Mouse (Mus musculus): ENCODE measurements at regions not wholly inside any gene's neighbourhood (a gene's known extent, or its start where the extent isn't known, plus 50 kb on each side); places are given as distances from the start of the nearest gene placed in this dataset.

DNA sequence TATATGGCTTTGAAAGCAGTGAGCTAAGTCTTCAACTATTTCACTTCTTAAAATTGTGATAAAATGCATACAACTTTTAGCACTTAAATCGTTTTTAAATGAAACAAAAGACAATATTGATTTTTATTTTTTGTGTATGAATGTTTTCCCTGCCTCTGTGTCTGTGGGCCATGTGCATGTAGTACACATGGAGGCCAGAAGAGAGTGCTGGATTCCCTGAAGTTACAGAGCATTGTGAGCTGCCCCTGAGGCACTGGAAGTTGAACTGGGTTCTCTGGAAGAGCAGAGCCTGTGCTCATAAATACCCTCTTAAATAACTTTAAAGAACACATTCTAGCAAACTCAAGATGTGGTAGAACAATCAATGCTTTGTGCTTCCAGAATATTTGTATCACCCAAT is 61.8 kb upstream of the Gm6812 start:
- Histone ChIP-seq H3K36me3 (no peaks in the 10 kb centered on the region), H3K9me3 (no peaks in the 10 kb centered on the region), H3K27me3 (no peaks in the 10 kb centered on the region), H3K4me3 (no peak overlapping the region), H3K27ac (replicated peaks) (no peak overlapping the region), H3K4me1 (no peaks in the 10 kb centered on the region), H3K4me2 (replicated peaks) (no peak overlapping the region), H3K9ac (replicated peaks) (no peak overlapping the region)
- WGBS = 39% methylated on average over 1 of the region's 1 CpGs
- ATAC-seq (ENCODE audit: low FRiP score, low read depth) = no peak

GRCm38 (mm10) chrX:68953298-68953697 is 60.4 kb upstream of the Gm6812 start:
- Histone ChIP-seq H3K9me3 (no peaks in the 10 kb centered on the region), H3K9ac (replicated peaks) (no peak overlapping the region), H3K4me2 (replicated peaks) (no peak overlapping the region), H3K4me1 (no peaks in the 10 kb centered on the region), H3K4me3 (no peak overlapping the region), H3K27me3 (no peaks in the 10 kb centered on the region), H3K27ac (replicated peaks) (no peak overlapping the region), H3K36me3 (no peaks in the 10 kb centered on the region)
- WGBS = 65% methylated on average over 2 of the region's 2 CpGs
- no peak for ATAC-seq (ENCODE audit: low FRiP score, low read depth)

DNA sequence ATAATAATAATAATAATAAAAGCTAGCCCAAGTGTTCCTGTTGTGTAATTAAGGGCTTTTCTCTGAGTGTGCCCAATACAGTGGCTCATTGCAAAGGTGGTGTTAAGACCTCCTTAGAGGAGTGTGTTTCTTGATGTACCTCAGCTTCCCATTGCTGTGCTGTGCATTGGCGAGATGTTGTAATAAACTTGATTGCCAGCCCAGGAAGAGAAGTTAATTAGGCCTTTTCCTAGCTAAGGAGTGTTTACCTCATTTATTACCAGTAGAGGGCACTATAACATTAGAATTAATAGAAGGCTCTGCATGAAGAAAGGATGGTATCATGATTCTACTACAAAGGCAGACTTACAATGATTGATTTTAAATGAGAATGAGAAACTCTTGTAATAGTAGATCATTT is 57.9 kb upstream of the Gm6812 start:
- H3K9ac ChIP-seq (replicated peaks) = no peak overlapping the region
- WGBS = 20% methylated on average over 1 of the region's 1 CpGs
- no peak overlapping the region for H3K4me3 ChIP-seq
- no peaks in the 10 kb centered on the region for H3K9me3 ChIP-seq
- H3K27me3 ChIP-seq = no peaks in the 10 kb centered on the region
- no peak overlapping the region for H3K4me2 ChIP-seq (replicated peaks)
- no peaks in the 10 kb centered on the region for H3K4me1 ChIP-seq
- peak; percentile 68; the same call in 1 of the 2 replicates for ATAC-seq (ENCODE audit: low FRiP score, low read depth)
- H3K36me3 ChIP-seq = no peaks in the 10 kb centered on the region
- no peak overlapping the region for H3K27ac ChIP-seq (replicated peaks)

GRCm38 (mm10) chrX:68945741-68946140 is 52.9 kb upstream of the Gm6812 start:
- no peak for ATAC-seq (ENCODE audit: low FRiP score, low read depth)
- no peaks in the 10 kb centered on the region for H3K4me1 ChIP-seq
- H3K9me3 ChIP-seq = no peaks in the 10 kb centered on the region
- no peak overlapping the region for H3K27ac ChIP-seq (replicated peaks)
- no peak overlapping the region for H3K4me3 ChIP-seq
- H3K27me3 ChIP-seq = no peaks in the 10 kb centered on the region
- no peak overlapping the region for H3K4me2 ChIP-seq (replicated peaks)
- H3K9ac ChIP-seq (replicated peaks) = no peak overlapping the region
- H3K36me3 ChIP-seq = no peaks in the 10 kb centered on the region
